Mouse (Mus musculus): ENCODE measurements around the gene Fgf13. TPM values are rescaled to one million over a fixed set of nuclear protein-coding genes. Genes with fewer than 3 reads are reported as not detected.

Gene Fgf13
- 26.2 and 27.7 TPM in 2 replicates for polyA plus RNA-seq (2015; fragmentation: Nextera tagmentation; extraction: Ambion mirVana)

DNA sequence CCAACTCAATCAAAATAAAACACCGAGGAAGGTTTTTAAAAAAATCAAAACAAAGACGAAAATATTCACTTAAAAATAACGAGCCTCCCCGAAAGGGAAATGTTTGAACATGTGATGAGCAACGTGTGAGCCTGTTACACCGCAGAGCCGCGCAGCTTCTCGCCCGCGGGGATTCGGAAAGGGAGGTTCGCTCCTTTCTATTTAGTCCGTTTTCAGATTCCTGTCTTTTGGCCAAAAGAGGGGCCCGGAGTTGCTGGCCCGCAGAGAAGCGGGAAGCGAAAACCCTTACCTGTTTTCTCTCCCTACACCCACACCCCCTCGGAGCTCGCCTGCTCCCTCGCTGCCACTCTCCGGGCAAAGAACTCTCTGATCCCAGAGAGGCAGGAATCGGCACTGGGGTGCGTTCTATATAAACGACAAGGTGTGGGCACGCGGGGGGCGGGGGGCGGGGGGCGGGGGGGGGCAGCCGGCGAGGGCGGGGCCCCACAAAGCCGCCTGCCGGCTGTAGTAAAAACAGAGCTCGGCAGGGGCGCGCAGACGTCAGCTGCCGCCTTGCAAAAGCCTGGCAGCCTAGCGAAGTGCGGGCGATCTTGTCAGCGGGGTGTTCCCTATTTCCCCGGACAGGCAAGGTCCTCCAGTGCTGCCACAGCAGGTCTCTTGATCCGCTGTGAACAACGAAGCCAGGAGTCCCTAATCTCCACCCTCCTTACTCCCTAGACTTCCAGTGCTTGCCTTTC, at the start of gene Fgf13:
Fgf13 (minus strand) TSS at position 377 of the 737 bp plus-strand sequence.
- no peak within 1 kb of the TSS for H3K27ac ChIP-seq (ENCODE audit: low read length)
- peak; percentile 57 for ATAC-seq

DNA sequence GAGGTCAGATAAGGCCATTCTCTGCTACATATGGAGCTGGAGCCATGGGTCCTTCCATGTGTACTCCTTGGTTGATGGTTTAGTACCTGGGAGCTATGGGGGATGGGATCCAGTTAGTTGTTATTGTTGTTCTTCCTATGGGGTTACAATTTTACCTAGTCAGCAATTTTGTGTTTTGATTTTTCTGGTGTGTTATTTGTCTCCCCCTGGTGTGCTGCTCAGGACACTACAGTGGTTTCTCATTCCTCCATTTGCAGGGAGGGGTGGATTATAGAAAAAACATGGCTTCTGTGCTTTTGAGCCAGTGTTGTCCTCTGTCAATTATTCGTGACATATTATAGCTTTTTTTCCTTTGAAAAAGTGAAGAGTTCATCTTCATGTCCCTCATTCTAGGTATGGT, 38.7 kb upstream of the Fgf13 start:
- no peak overlapping the region for H3K4me2 ChIP-seq (ENCODE audit: low read depth, low read length)
- H3K36me3 ChIP-seq (ENCODE audit: control insufficient read depth, insufficient read depth, low read length) = no peaks in the 10 kb centered on the region
- H3K4me3 ChIP-seq (ENCODE audit: low read length) = no peak overlapping the region
- no peak overlapping the region for H3K27ac ChIP-seq (ENCODE audit: low read length)
- ATAC-seq = no peak
- H3K27me3 ChIP-seq (replicated peaks; ENCODE audit: control insufficient read depth, insufficient read depth, low read length) = no peaks in the 10 kb centered on the region
- 54% methylated on average over 1 of the region's 1 CpGs for WGBS
- H3K9ac ChIP-seq (ENCODE audit: low read depth, low read length) = no peak overlapping the region
- H3K9me3 ChIP-seq (ENCODE audit: control insufficient read depth, low read length) = no peaks in the 10 kb centered on the region
- H3K4me1 ChIP-seq (ENCODE audit: control insufficient read depth, insufficient read depth, low read length) = no peaks in the 10 kb centered on the region

More for the DNA sequence above, at the start of gene Fgf13:
- peak within 1 kb of the TSS; percentile 74 for H3K4me2 ChIP-seq (ENCODE audit: low read depth, low read length)
- H3K27me3 ChIP-seq (replicated peaks; ENCODE audit: control insufficient read depth, insufficient read depth, low read length) = no peaks in the 10 kb centered on the region
- no peaks in the 10 kb centered on the region for H3K9me3 ChIP-seq (ENCODE audit: control insufficient read depth, low read length)
- H3K9ac ChIP-seq (ENCODE audit: low read depth, low read length) = peak within 1 kb of the TSS; percentile 53
- H3K4me3 ChIP-seq (ENCODE audit: low read length) = peak within 1 kb of the TSS; percentile 50
- WGBS = 17% methylated on average over 38 of the region's 47 CpGs
- no peaks in the 10 kb centered on the region for H3K36me3 ChIP-seq (ENCODE audit: control insufficient read depth, insufficient read depth, low read length)
- no peaks in the 10 kb centered on the region for H3K4me1 ChIP-seq (ENCODE audit: control insufficient read depth, insufficient read depth, low read length)

DNA sequence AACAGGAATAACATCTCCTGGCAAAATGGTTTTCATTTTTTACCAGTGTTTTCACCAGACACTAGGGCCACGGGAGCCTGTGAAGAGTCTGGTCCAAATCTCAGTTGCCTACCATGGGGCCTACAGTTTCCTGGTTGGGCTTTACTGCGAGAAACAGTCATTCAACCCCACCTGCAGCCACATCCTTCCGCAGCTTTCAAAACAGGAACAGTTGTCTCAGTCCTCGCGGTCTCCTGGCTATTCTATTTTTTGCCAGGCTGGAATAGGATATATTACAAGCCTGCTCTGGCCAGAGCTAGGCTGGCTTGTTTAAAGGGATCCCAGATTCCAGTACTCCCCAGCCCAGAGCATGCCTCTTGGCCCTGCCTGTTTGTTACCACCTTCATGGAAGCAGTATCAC, 21.2 kb upstream of the Fgf13 start:
- H3K27ac ChIP-seq (ENCODE audit: low read length) = no peak overlapping the region
- no peak overlapping the region for H3K4me3 ChIP-seq (ENCODE audit: low read length)
- no peak for ATAC-seq
- H3K36me3 ChIP-seq (ENCODE audit: control insufficient read depth, insufficient read depth, low read length) = no peaks in the 10 kb centered on the region
- no peaks in the 10 kb centered on the region for H3K4me1 ChIP-seq (ENCODE audit: control insufficient read depth, insufficient read depth, low read length)
- H3K27me3 ChIP-seq (replicated peaks; ENCODE audit: control insufficient read depth, insufficient read depth, low read length) = no peaks in the 10 kb centered on the region
- no peak overlapping the region for H3K4me2 ChIP-seq (ENCODE audit: low read depth, low read length)
- no peaks in the 10 kb centered on the region for H3K9me3 ChIP-seq (ENCODE audit: control insufficient read depth, low read length)
- no peak overlapping the region for H3K9ac ChIP-seq (ENCODE audit: low read depth, low read length)
- 47% methylated on average over 5 of the region's 5 CpGs for WGBS

- WGBS = 83% methylated on average over 11 of the region's 11 CpGs
Observed at GRCm38 (mm10) chrX:59585508-59586186, 17.8 kb upstream of the Fgf13 start.

DNA sequence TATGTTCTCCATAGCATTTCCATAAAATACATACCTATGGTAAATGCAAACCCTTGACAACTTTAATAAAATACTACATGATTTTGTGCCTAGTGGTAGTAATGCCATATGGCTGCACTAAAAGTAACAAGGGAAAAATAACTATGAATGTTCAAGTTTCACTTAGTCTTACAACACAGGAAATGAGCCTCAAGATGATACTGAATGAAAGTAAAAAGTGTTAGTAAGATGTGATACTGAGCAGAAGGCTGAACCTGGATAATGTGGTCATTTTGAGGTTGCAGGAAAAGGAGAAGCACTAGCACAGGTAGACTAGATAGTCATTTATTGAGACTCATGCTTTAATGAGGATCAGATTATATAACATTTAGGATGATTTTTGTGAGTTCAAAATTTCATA, 16.2 kb upstream of the Fgf13 start:
- no peaks in the 10 kb centered on the region for H3K9me3 ChIP-seq (ENCODE audit: control insufficient read depth, low read length)
- H3K9ac ChIP-seq (ENCODE audit: low read depth, low read length) = no peak overlapping the region

More at GRCm38 (mm10) chrX:59585508-59586186, 17.8 kb upstream of the Fgf13 start:
- ATAC-seq = no peak
- Histone ChIP-seq H3K4me2 (ENCODE audit: low read depth, low read length) (no peak overlapping the region), H3K27me3 (replicated peaks; ENCODE audit: control insufficient read depth, insufficient read depth, low read length) (no peaks in the 10 kb centered on the region), H3K4me1 (ENCODE audit: control insufficient read depth, insufficient read depth, low read length) (no peaks in the 10 kb centered on the region), H3K4me3 (ENCODE audit: low read length) (no peak overlapping the region), H3K9me3 (ENCODE audit: control insufficient read depth, low read length) (no peaks in the 10 kb centered on the region), H3K9ac (ENCODE audit: low read depth, low read length) (no peak overlapping the region), H3K27ac (ENCODE audit: low read length) (no peak overlapping the region), H3K36me3 (ENCODE audit: control insufficient read depth, insufficient read depth, low read length) (no peaks in the 10 kb centered on the region)

GRCm38 (mm10) chrX:59566826-59567694, 811 bp downstream of the Fgf13 start:
- WGBS = 18% methylated on average over 69 of the region's 75 CpGs
- no peak overlapping the region for H3K27ac ChIP-seq (ENCODE audit: low read length)
- H3K9ac ChIP-seq (ENCODE audit: low read depth, low read length) = peak overlapping the region; percentile 53
- H3K4me2 ChIP-seq (ENCODE audit: low read depth, low read length) = peak overlapping the region; percentile 74
- peak overlapping the region; percentile 50 for H3K4me3 ChIP-seq (ENCODE audit: low read length)
- no peaks in the 10 kb centered on the region for H3K4me1 ChIP-seq (ENCODE audit: control insufficient read depth, insufficient read depth, low read length)
- no peaks in the 10 kb centered on the region for H3K36me3 ChIP-seq (ENCODE audit: control insufficient read depth, insufficient read depth, low read length)
- ATAC-seq = peak; percentile 76
- no peaks in the 10 kb centered on the region for H3K9me3 ChIP-seq (ENCODE audit: control insufficient read depth, low read length)
- no peaks in the 10 kb centered on the region for H3K27me3 ChIP-seq (replicated peaks; ENCODE audit: control insufficient read depth, insufficient read depth, low read length)

More for the DNA sequence above, 16.2 kb upstream of the Fgf13 start:
- H3K4me2 ChIP-seq (ENCODE audit: low read depth, low read length) = no peak overlapping the region
- H3K4me1 ChIP-seq (ENCODE audit: control insufficient read depth, insufficient read depth, low read length) = no peaks in the 10 kb centered on the region
- no peaks in the 10 kb centered on the region for H3K27me3 ChIP-seq (replicated peaks; ENCODE audit: control insufficient read depth, insufficient read depth, low read length)
- no peak for ATAC-seq
- no peak overlapping the region for H3K4me3 ChIP-seq (ENCODE audit: low read length)
- H3K27ac ChIP-seq (ENCODE audit: low read length) = no peak overlapping the region
- H3K36me3 ChIP-seq (ENCODE audit: control insufficient read depth, insufficient read depth, low read length) = no peaks in the 10 kb centered on the region

GRCm38 (mm10) chrX:59566017-59566679, 1.7 kb downstream of the Fgf13 start:
- H3K4me2 ChIP-seq (ENCODE audit: low read depth, low read length) = peak overlapping the region; percentile 74
- no peaks in the 10 kb centered on the region for H3K4me1 ChIP-seq (ENCODE audit: control insufficient read depth, insufficient read depth, low read length)
- H3K27ac ChIP-seq (ENCODE audit: low read length) = no peak overlapping the region
- no peak overlapping the region for H3K9ac ChIP-seq (ENCODE audit: low read depth, low read length)
- peak overlapping the region; percentile 13; the same call in 1 of the 2 replicates for H3K4me3 ChIP-seq (ENCODE audit: low read length)
- no peaks in the 10 kb centered on the region for H3K27me3 ChIP-seq (replicated peaks; ENCODE audit: control insufficient read depth, insufficient read depth, low read length)
- H3K36me3 ChIP-seq (ENCODE audit: control insufficient read depth, insufficient read depth, low read length) = no peaks in the 10 kb centered on the region
- WGBS = 24% methylated on average over 18 of the region's 18 CpGs
- 0 out of 2 replicates have a peak, but pooled peaks have one; percentile 25 for ATAC-seq
- H3K9me3 ChIP-seq (ENCODE audit: control insufficient read depth, low read length) = no peaks in the 10 kb centered on the region

DNA sequence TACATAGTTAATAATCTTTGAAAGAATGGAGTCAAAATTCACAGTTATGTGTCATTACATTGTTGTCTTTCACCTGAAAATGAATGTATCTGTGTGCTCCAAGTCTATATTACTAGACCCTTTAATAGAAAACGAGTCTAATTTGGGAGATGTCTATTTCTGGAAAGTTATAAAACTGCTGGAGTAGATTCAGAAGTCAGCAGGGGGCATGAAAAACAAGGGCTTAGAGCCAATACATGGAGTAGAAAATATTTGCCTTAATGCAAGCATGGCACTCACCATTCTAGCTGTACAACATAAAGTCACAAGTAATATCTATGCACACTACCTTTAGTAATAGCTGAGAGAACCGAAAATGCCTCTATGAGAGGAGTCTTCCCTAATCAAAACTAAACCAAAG, 19.9 kb downstream of the Fgf13 start:
- no peak for ATAC-seq
- H3K4me3 ChIP-seq (ENCODE audit: low read length) = no peak overlapping the region

More for the DNA sequence above, 19.9 kb downstream of the Fgf13 start:
- H3K4me1 ChIP-seq (ENCODE audit: control insufficient read depth, insufficient read depth, low read length) = no peaks in the 10 kb centered on the region
- no peaks in the 10 kb centered on the region for H3K27me3 ChIP-seq (replicated peaks; ENCODE audit: control insufficient read depth, insufficient read depth, low read length)
- H3K36me3 ChIP-seq (ENCODE audit: control insufficient read depth, insufficient read depth, low read length) = no peaks in the 10 kb centered on the region
- no peak overlapping the region for H3K27ac ChIP-seq (ENCODE audit: low read length)
- H3K4me2 ChIP-seq (ENCODE audit: low read depth, low read length) = no peak overlapping the region
- no peaks in the 10 kb centered on the region for H3K9me3 ChIP-seq (ENCODE audit: control insufficient read depth, low read length)
- no peak overlapping the region for H3K9ac ChIP-seq (ENCODE audit: low read depth, low read length)
- 75% methylated on average over 2 of the region's 2 CpGs for WGBS
